Mouse (Mus musculus) brain, embryonic 14.5 days (tissue): ENCODE data around the gene Fras1.

ENCODE experiments used
- CTCF ChIP-seq: fragments of 200-500 bp; IDR thresholded peaks from 2 replicates; pipeline ENCODE4 v1.5.1; 2012; ENCODE audit warnings: inconsistent platforms, mild to moderate bottlenecking, moderate library complexity, borderline replicate concordance; ENCODE audit not compliant: insufficient read depth, insufficient read length; ENCODE audit errors: extremely low read depth
- POLR2A ChIP-seq: fragments of 200-500 bp; IDR thresholded peaks from 2 replicates; pipeline ENCODE4 v1.6.1; 2012; ENCODE audit warnings: mild to moderate bottlenecking, inconsistent platforms, borderline replicate concordance; ENCODE audit not compliant: poor library complexity, insufficient read depth, insufficient read length, severe bottlenecking; ENCODE audit errors: extremely low read depth

GRCm38 (mm10) chr5:96421550-96421949 is 47.8 kb downstream of the Fras1 start:
- no peak for TF ChIP-seq POLR2A
- no peak for TF ChIP-seq CTCF
